Mouse (Mus musculus) CH12.LX (cell line): ENCODE results near the gene Tmem184a. TPM values are rescaled to one million over a fixed set of nuclear protein-coding genes. Genes with fewer than 3 reads are reported as not detected.

Experiments
- DNase-seq: peaks from one replicate; pipeline ENCODE4 v3.0.0-alpha.2; 2013; ENCODE audit errors: extremely low read depth
- H3K27ac ChIP-seq: 2 replicates; pipeline ENCODE4 v1.5.1; 2012; ENCODE audit warnings: low read depth, mild to moderate bottlenecking, control low read depth, moderate library complexity; ENCODE audit not compliant: insufficient read depth
- H3K27me3 ChIP-seq: replicated peaks from 2 replicates; pipeline ENCODE3; 2012; ENCODE audit warnings: inconsistent platforms
- H3K36me3 ChIP-seq, 2 experiments: replicated peaks in 1 of 2; 2 replicates each; pipeline versions ENCODE3 to v1.6.1; 2012; ENCODE audit warnings: inconsistent platforms in 1 of 2, low read length in 1 of 2, mild to moderate bottlenecking in 1 of 2, mixed read lengths in 1 of 2, moderate library complexity in 1 of 2; ENCODE audit not compliant: control insufficient read depth in 1 of 2, insufficient read depth in 1 of 2
- H3K4me1 ChIP-seq, 2 experiments: 2 replicates each; pipeline ENCODE4 v1.6.1; 2012; ENCODE audit warnings: inconsistent platforms in 1 of 2, moderate library complexity in 1 of 2; ENCODE audit not compliant: insufficient read depth in 2 of 2, control insufficient read depth in 1 of 2
- H3K4me2 ChIP-seq: 2 replicates; pipeline ENCODE4 v1.6.1; 2012; ENCODE audit warnings: low read depth, mild to moderate bottlenecking, control low read depth; ENCODE audit not compliant: poor library complexity, insufficient read depth, severe bottlenecking
- H3K4me3 ChIP-seq, 3 experiments: fragments of 150-350 bp in 1 of 3; sonication (generic) in 1 of 3; replicated peaks in 1 of 3; 2 replicates each; pipeline versions ENCODE3 to v1.5.1; 2011 to 2012; ENCODE audit warnings: low read depth in 2 of 3, low read length in 2 of 3, mild to moderate bottlenecking in 2 of 3, moderate library complexity in 2 of 3, control low read depth in 1 of 3, improper control_type of control experiment in 1 of 3, inconsistent platforms in 1 of 3, mixed read lengths in 1 of 3; ENCODE audit not compliant: poor library complexity in 1 of 3
- H3K79me2 ChIP-seq: replicated peaks from 2 replicates; pipeline ENCODE4 v1.6.1; 2012; ENCODE audit warnings: mild to moderate bottlenecking, moderate library complexity; ENCODE audit not compliant: control insufficient read depth, poor library complexity, insufficient read depth, severe bottlenecking; ENCODE audit errors: extremely low read depth
- H3K9ac ChIP-seq: 2 replicates; pipeline ENCODE4 v1.6.1; 2012; ENCODE audit warnings: low read depth, mild to moderate bottlenecking, control low read depth, moderate library complexity; ENCODE audit not compliant: insufficient read depth
- H3K9me3 ChIP-seq: replicated peaks from 2 replicates; pipeline ENCODE3; 2012; ENCODE audit warnings: low read length, inconsistent platforms, mixed read lengths
- CHD1 ChIP-seq: IDR thresholded peaks from 2 replicates; pipeline ENCODE4 v1.6.1; 2012; ENCODE audit warnings: low read depth, low read length, improper control_type of control experiment, inconsistent platforms
- CTCF ChIP-seq, 2 experiments: IDR thresholded peaks in 1 of 2; conservative IDR thresholded peaks in 1 of 2; 2 replicates each; pipeline ENCODE4 v1.5.1; 2011 to 2012; ENCODE audit warnings: low read depth in 2 of 2, low read length in 2 of 2, improper control_type of control experiment in 1 of 2, inconsistent platforms in 1 of 2, mild to moderate bottlenecking in 1 of 2, moderate library complexity in 1 of 2
- E2F4 ChIP-seq: IDR thresholded peaks from 2 replicates; pipeline ENCODE4 v1.6.1; 2011; ENCODE audit warnings: low read depth, low read length, improper control_type of control experiment; ENCODE audit not compliant: insufficient replicate concordance
- ELF1 ChIP-seq: IDR thresholded peaks from 2 replicates; pipeline ENCODE4 v1.6.1; 2014; ENCODE audit warnings: low read depth, mild to moderate bottlenecking, inconsistent platforms, low read length, improper control_type of control experiment
- EP300 ChIP-seq: IDR thresholded peaks from 2 replicates; pipeline ENCODE4 v1.6.1; 2011; ENCODE audit warnings: low read length, improper control_type of control experiment
- ETS1 ChIP-seq: conservative IDR thresholded peaks from 2 replicates; pipeline ENCODE4 v1.6.1; 2012; ENCODE audit warnings: low read depth, mild to moderate bottlenecking, inconsistent platforms, low read length, improper control_type of control experiment, moderate library complexity
- GABPA ChIP-seq: IDR thresholded peaks from 2 replicates; pipeline ENCODE4 v1.6.1; 2012; ENCODE audit warnings: low read depth, low read length, improper control_type of control experiment, inconsistent platforms; ENCODE audit not compliant: insufficient replicate concordance
- HCFC1 ChIP-seq: IDR thresholded peaks from 2 replicates; pipeline ENCODE4 v1.6.1; 2012; ENCODE audit warnings: low read depth, mild to moderate bottlenecking, inconsistent platforms, low read length, improper control_type of control experiment
- KAT2A ChIP-seq: IDR thresholded peaks from 2 replicates; pipeline ENCODE4 v1.6.1; 2012; ENCODE audit warnings: low read length, improper control_type of control experiment, inconsistent platforms; ENCODE audit not compliant: insufficient replicate concordance
- MAX ChIP-seq: IDR thresholded peaks from 2 replicates; pipeline ENCODE4 v1.6.1; 2011; ENCODE audit warnings: low read length, improper control_type of control experiment
- POLR2A ChIP-seq: IDR thresholded peaks from 2 replicates; pipeline ENCODE4 v1.6.1; 2011; ENCODE audit warnings: low read depth, mild to moderate bottlenecking, improper control_type of control experiment, low read length
- RCOR1 ChIP-seq: conservative IDR thresholded peaks from 2 replicates; pipeline ENCODE4 v1.6.1; 2012; ENCODE audit warnings: low read depth, mild to moderate bottlenecking, inconsistent platforms, low read length, improper control_type of control experiment
- SIN3A ChIP-seq: IDR thresholded peaks from 2 replicates; pipeline ENCODE4 v1.6.1; 2012; ENCODE audit warnings: low read length, improper control_type of control experiment, inconsistent platforms
- TBP ChIP-seq: conservative IDR thresholded peaks from 2 replicates; pipeline ENCODE4 v1.6.1; 2011; ENCODE audit warnings: low read depth, low read length, improper control_type of control experiment
- UBTF ChIP-seq: IDR thresholded peaks from 2 replicates; pipeline ENCODE4 v1.6.1; 2012; ENCODE audit warnings: low read depth, mild to moderate bottlenecking, inconsistent platforms, low read length, improper control_type of control experiment, moderate library complexity
- USF1 ChIP-seq: IDR thresholded peaks from 2 replicates; pipeline ENCODE4 v1.6.1; 2014; ENCODE audit warnings: low read depth, mild to moderate bottlenecking, inconsistent platforms, low read length, improper control_type of control experiment
- ZC3H11A ChIP-seq: IDR thresholded peaks from 2 replicates; pipeline ENCODE4 v1.6.1; 2012; ENCODE audit warnings: low read depth, mild to moderate bottlenecking, inconsistent platforms, low read length, improper control_type of control experiment
- ZKSCAN1 ChIP-seq: IDR thresholded peaks from 2 replicates; pipeline ENCODE4 v1.6.1; 2012; ENCODE audit warnings: low read depth, inconsistent platforms, low read length, improper control_type of control experiment, borderline replicate concordance
- ZMIZ1 ChIP-seq: IDR thresholded peaks from 2 replicates; pipeline ENCODE4 v1.6.1; 2012; ENCODE audit warnings: low read depth, mild to moderate bottlenecking, inconsistent platforms, low read length, improper control_type of control experiment
- dilution Hi-C: fragments of 300-500 bp; cut with MboI; formaldehyde crosslinking; loops from 2 replicates; pipeline ENCODE4 v1.14.3; 2020; ENCODE audit warnings: low sequenced_read_pairs; ENCODE audit not compliant: extremely low pct_unique_long_range_greater_than_20kb, extremely low pct_ligation_motif_present
- in situ Hi-C: fragments of 300-500 bp; cut with MboI; formaldehyde crosslinking; loops from 3 replicates; pipeline ENCODE4 v1.14.3; 2019; ENCODE audit warnings: low sequenced_read_pairs, low pct_ligation_motif_present, low pct_unique_long_range_greater_than_20kb, mixed read lengths
- polyA plus RNA-seq: library from polyadenylated mRNA; unstranded; fragments of >175 nt; gene quantifications from 2 replicates; pipeline ENCODE4 v1.2.1, GENCODE M21; 2012; ENCODE audit warnings: low read depth; ENCODE audit not compliant: insufficient read length
- total RNA-seq, 2 experiments: library from RNA; depleted of rRNA; stranded (reverse); fragments of 300-350 nt in 1 of 2; fragments of >200 nt in 1 of 2; gene quantifications; 2 replicates each; pipeline ENCODE4 v1.2.3; 2012 to 2014

The Tmem184a gene
- total and polyA plus RNA-seq, 3 experiments = 0.16 to 0.20 TPM; not detected in 1

DNA sequence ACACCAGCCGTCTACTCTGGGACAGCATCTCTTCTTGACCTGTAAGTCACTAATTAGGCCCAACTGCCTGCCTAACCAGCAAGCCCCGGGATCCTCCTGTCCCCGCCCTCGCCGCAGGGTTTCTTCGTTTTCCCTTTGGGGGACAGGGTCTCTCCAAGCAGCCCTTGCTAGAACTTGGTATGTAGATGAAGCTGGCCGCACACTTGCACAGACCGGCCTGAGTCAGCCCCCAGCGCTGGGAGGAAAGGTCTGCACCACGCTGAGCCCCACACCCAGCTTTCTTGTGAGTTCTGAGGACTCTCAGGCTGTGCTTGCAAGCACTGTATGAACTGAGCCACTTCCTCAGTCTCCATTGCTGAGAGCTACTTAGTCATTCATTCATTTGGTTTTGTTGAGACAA, 4.8 kb upstream of the Tmem184a start:
- Histone ChIP-seq H3K79me2 (peaks cover 13% of the 10 kb centered on the region), H3K27me3 (no peaks in the 10 kb centered on the region), H3K4me3 (no peak overlapping the region), H3K4me2 (no peak overlapping the region), H3K9ac (no peak overlapping the region), H3K9me3 (peaks cover 2% of the 10 kb centered on the region), H3K36me3 (peaks cover 31 to 57% of the 10 kb centered on the region in 2 experiments), H3K27ac (no peak overlapping the region), H3K4me1 (peaks cover 2 to 13% of the 10 kb centered on the region in 2 experiments; a peak in 2 of 4 replicates)
- dilution Hi-C loops (no loop called here), in situ Hi-C loops (no loop called here)
- TF ChIP-seq UBTF (no peak), POLR2A (no peak), TBP (no peak), ZKSCAN1 (no peak), CTCF (conservative IDR thresholded peaks at IDR 0.05 in 1 of 2, IDR thresholded peaks at IDR 0.05 in 1 of 2; ENCODE audit: low read depth in 2 of 2, low read length in 2 of 2) (no peak), E2F4 (no peak), ZC3H11A (no peak), ZMIZ1 (no peak), GABPA (no peak), HCFC1 (no peak), ETS1 (no peak), ELF1 (no peak), EP300 (no peak), SIN3A (no peak), RCOR1 (no peak), CHD1 (no peak), KAT2A (no peak)
- no peak for DNase-seq

DNA sequence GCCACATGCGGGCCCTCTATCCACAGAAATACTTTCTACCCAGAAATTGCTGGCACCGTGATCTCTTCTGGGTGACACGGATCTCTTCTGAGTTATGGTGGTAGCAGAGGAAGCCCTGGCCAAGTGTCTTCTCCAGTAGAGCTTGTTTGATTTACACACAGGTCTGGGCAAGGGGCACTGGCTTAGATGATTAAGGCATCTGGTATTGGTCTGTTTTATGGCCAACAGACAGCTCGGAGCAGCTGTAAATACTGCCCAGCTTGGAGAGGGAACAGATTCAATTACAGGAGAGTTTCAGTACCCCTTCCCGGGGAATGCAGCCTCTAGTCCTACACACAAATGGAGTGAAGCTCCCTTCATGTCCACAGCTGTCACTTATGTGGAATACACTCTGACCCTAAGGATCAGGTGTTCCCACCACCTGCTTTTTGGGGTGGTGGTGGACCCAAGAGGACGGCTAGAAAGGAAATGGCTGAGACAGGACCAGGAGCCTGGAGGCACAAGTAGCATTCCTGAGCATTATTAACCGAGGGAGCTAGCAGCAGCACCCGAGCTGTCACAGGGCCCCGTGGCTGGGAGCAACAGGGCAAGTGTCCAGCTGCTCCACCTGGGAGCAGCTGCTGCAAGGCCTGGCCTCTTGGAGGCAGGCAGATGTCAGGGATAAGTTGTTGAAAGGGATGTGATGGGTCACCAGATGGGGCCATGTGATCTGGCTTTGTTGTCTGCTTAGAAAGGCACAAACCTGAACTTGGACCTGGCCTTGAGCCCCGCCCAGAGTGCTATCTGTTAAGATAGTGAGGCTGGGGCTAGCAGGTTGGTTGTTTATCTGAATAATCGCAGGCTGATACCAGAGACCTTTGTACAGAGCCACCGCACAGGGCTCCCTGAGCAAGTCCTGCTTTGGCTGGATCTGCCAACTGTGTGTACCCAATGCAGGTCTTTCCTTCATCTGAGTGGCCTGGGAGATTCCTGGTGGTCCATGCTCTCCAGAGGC, 2.0 kb upstream of the Tmem184a start:
- peaks cover 2 to 13% of the 10 kb centered on the region in 2 experiments; a peak in 2 of 4 replicates for H3K4me1 ChIP-seq
- H3K36me3 ChIP-seq = peaks cover 31 to 64% of the 10 kb centered on the region in 2 experiments
- H3K9ac ChIP-seq = no peak overlapping the region
- TF ChIP-seq MAX = no peak
- no peak for TF ChIP-seq ZKSCAN1
- TF ChIP-seq UBTF = no peak
- no peak for TF ChIP-seq USF1
- no peak overlapping the region for H3K4me2 ChIP-seq
- peaks cover 13% of the 10 kb centered on the region for H3K79me2 ChIP-seq
- dilution Hi-C loops (no loop called here), in situ Hi-C loops (no loop called here)
- no peaks in the 10 kb centered on the region for H3K27me3 ChIP-seq
- no peak overlapping the region for H3K4me3 ChIP-seq
- H3K27ac ChIP-seq = no peak overlapping the region
- H3K9me3 ChIP-seq = no peaks in the 10 kb centered on the region
- no peak for DNase-seq
